Mouse (Mus musculus): ENCODE results near the gene Hand2. TPM values are rescaled to one million over a fixed set of nuclear protein-coding genes. Genes with fewer than 3 reads are reported as not detected.

The Hand2 gene
- polyA plus RNA-seq, 1 experiment, result not detected

DNA sequence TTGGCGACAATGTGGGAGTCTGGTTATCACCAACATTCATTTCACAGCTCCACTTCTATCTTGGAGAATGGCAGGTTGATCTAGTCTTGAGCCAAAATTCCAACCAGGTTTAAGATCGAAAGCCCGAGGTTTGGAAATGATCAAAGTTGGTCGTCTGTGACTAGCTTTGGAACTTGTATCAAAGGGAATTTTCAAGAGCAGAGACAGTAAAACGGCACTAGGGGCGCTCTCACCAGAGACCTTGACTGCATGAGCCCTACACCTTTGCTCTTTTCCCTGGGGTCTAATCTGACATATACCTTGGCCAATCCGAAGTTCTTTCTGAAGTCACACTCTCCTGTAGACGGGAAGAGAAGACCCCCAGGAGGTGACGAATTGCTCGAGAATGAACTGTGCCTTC is 6.6 kb upstream of the Hand2 start:
- Histone ChIP-seq H3K4me2 (ENCODE audit: low read depth) (no peak overlapping the region), H3K4me3 (no peak overlapping the region)

DNA sequence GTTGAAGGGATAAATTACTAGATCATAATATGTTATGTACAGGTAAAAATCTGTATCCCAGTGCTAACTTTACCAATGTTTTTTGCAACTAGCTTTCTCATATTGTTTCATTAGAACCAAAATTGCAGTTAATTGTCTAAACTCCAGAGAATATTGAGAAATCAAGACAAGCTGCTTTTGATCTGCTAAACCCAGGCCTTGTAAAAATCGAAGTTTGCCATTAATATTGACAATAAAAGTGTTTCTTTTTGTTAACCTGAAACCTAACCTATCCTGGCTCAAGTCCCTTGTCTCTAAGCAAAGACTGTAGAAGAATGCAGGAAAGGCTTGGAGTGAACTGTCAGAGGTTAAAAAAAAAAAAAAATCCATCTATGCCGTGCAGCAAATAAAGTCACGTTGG is 5.3 kb upstream of the Hand2 start:
- Histone ChIP-seq H3ac (ENCODE audit: control insufficient read depth, insufficient read length) (no peak overlapping the region), H3K4me3 (no peak overlapping the region), H3K79me2 (ENCODE audit: control insufficient read depth, insufficient read depth) (no peaks in the 10 kb centered on the region), H3K36me3 (ENCODE audit: control insufficient read depth, insufficient read depth) (no peaks in the 10 kb centered on the region), H3K4me2 (ENCODE audit: low read depth) (no peak overlapping the region), H3K27me3 (ENCODE audit: control insufficient read depth, insufficient read depth, insufficient read length) (peaks cover 47% of the 10 kb centered on the region)
- TF ChIP-seq MYOD1 (IDR thresholded peaks at IDR 0.05; ENCODE audit: control insufficient read depth in 1 of 3, insufficient read length in 2 of 3, low read depth in 2 of 3) (no peak), MYOG (IDR thresholded peaks at IDR 0.05; ENCODE audit: control insufficient read depth in 1 of 3, insufficient read depth in 1 of 3, insufficient read length in 2 of 3, low read depth in 2 of 3) (no peak), MAX (IDR thresholded peaks at IDR 0.05; ENCODE audit: low read depth) (no peak), CEBPB (IDR thresholded peaks at IDR 0.05; ENCODE audit: insufficient read depth, poor library complexity, severe bottlenecking) (no peak), E2F4 (IDR thresholded peaks at IDR 0.05; ENCODE audit: insufficient read depth) (no peak), POLR2A (IDR thresholded peaks at IDR 0.05; ENCODE audit: insufficient read length, low read depth) (no peak), TCF3 (IDR thresholded peaks at IDR 0.05; ENCODE audit: insufficient read length, low read depth) (no peak), USF1 (IDR thresholded peaks at IDR 0.05; ENCODE audit: low read depth) (no peak), SRF (IDR thresholded peaks at IDR 0.05; ENCODE audit: control insufficient read depth, insufficient read length, low read depth) (no peak), POLR2AphosphoS2 (IDR thresholded peaks at IDR 0.05; ENCODE audit: insufficient read length, low read depth) (no peak), TCF12 (IDR thresholded peaks at IDR 0.05; ENCODE audit: insufficient read depth, poor library complexity, severe bottlenecking) (no peak), REST (IDR thresholded peaks at IDR 0.05; ENCODE audit: insufficient read depth, insufficient read length) (no peak)

More for the DNA sequence above, 6.6 kb upstream of the Hand2 start:
- H3K36me3 ChIP-seq (ENCODE audit: control insufficient read depth, insufficient read depth), result no peaks in the 10 kb centered on the region
- no peak overlapping the region for H3ac ChIP-seq (ENCODE audit: control insufficient read depth, insufficient read length)
- TF ChIP-seq REST (IDR thresholded peaks at IDR 0.05; ENCODE audit: insufficient read depth, insufficient read length) (no peak), POLR2A (IDR thresholded peaks at IDR 0.05; ENCODE audit: insufficient read length, low read depth) (no peak), USF1 (IDR thresholded peaks at IDR 0.05; ENCODE audit: low read depth) (no peak), MAX (IDR thresholded peaks at IDR 0.05; ENCODE audit: low read depth) (no peak), MYOD1 (IDR thresholded peaks at IDR 0.05; ENCODE audit: control insufficient read depth in 1 of 3, insufficient read length in 2 of 3, low read depth in 2 of 3) (no peak), SRF (IDR thresholded peaks at IDR 0.05; ENCODE audit: control insufficient read depth, insufficient read length, low read depth) (no peak), MYOG (IDR thresholded peaks at IDR 0.05; ENCODE audit: control insufficient read depth in 1 of 3, insufficient read depth in 1 of 3, insufficient read length in 2 of 3, low read depth in 2 of 3) (no peak)
- no peaks in the 10 kb centered on the region for H3K79me2 ChIP-seq (ENCODE audit: control insufficient read depth, insufficient read depth)
- H3K27me3 ChIP-seq (ENCODE audit: control insufficient read depth, insufficient read depth, insufficient read length), result peaks cover 34% of the 10 kb centered on the region

DNA sequence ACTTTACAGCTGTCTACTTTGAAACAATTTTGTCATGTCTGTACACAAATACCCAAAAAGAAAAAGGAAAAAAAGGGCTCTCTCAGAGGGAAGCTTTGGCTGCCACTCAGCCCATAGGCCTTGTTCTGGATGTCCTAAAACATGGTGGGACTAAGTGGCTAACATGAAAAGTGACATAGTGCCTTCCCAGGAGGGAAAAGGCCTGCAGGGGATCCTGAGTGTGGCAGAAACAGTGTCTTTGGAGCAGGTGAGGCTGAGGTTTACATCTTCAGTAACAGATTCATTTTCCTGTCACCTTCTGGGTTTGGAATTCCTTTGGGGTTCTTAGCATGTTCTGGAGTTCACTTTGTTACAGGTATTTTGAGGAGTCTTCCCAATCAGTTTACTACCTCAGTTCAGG is 3.7 kb upstream of the Hand2 start:
- Histone ChIP-seq H3K36me3 (ENCODE audit: control insufficient read depth, insufficient read depth) (no peaks in the 10 kb centered on the region), H3K4me3 (no peak overlapping the region), H3K27me3 (ENCODE audit: control insufficient read depth, insufficient read depth, insufficient read length) (peaks cover 61% of the 10 kb centered on the region), H3K4me2 (ENCODE audit: low read depth) (no peak overlapping the region), H3K79me2 (ENCODE audit: control insufficient read depth, insufficient read depth) (no peaks in the 10 kb centered on the region), H3ac (ENCODE audit: control insufficient read depth, insufficient read length) (no peak overlapping the region)
- TF ChIP-seq E2F4 (IDR thresholded peaks at IDR 0.05; ENCODE audit: insufficient read depth) (no peak), REST (IDR thresholded peaks at IDR 0.05; ENCODE audit: insufficient read depth, insufficient read length) (no peak), POLR2A (IDR thresholded peaks at IDR 0.05; ENCODE audit: insufficient read length, low read depth) (no peak), SRF (IDR thresholded peaks at IDR 0.05; ENCODE audit: control insufficient read depth, insufficient read length, low read depth) (no peak), TCF3 (IDR thresholded peaks at IDR 0.05; ENCODE audit: insufficient read length, low read depth) (no peak), MYOD1 (IDR thresholded peaks at IDR 0.05; ENCODE audit: control insufficient read depth in 1 of 3, insufficient read length in 2 of 3, low read depth in 2 of 3) (no peak), USF1 (IDR thresholded peaks at IDR 0.05; ENCODE audit: low read depth) (no peak), TCF12 (IDR thresholded peaks at IDR 0.05; ENCODE audit: insufficient read depth, poor library complexity, severe bottlenecking) (no peak), CEBPB (IDR thresholded peaks at IDR 0.05; ENCODE audit: insufficient read depth, poor library complexity, severe bottlenecking) (no peak), POLR2AphosphoS2 (IDR thresholded peaks at IDR 0.05; ENCODE audit: insufficient read length, low read depth) (no peak), MYOG (IDR thresholded peaks at IDR 0.05; ENCODE audit: control insufficient read depth in 1 of 3, insufficient read depth in 1 of 3, insufficient read length in 2 of 3, low read depth in 2 of 3) (no peak), MAX (IDR thresholded peaks at IDR 0.05; ENCODE audit: low read depth) (no peak)

- no peaks in the 10 kb centered on the region for H3K79me2 ChIP-seq (ENCODE audit: control insufficient read depth, insufficient read depth)
- H3K36me3 ChIP-seq (ENCODE audit: control insufficient read depth, insufficient read depth), result no peaks in the 10 kb centered on the region
- H3ac ChIP-seq (ENCODE audit: control insufficient read depth, insufficient read length), result no peak overlapping the region
- H3K4me2 ChIP-seq (ENCODE audit: low read depth), result no peak overlapping the region
- H3K4me3 ChIP-seq, result no peak overlapping the region
- H3K27me3 ChIP-seq (ENCODE audit: control insufficient read depth, insufficient read depth, insufficient read length), result peaks cover 61% of the 10 kb centered on the region
- TF ChIP-seq POLR2AphosphoS2 (IDR thresholded peaks at IDR 0.05; ENCODE audit: insufficient read length, low read depth), result no peak
Observed at GRCm38 (mm10) chr8:57317890-57318480, 2.8 kb upstream of the Hand2 start.

Data from myocyte (in vitro differentiated cells).